Mouse (Mus musculus) spleen, adult 2 months (tissue): Measurements from ENCODE around the gene Rora.
A peak's percentile ranks its signal among the peaks of the same experiment; 100 is the strongest.

Experiments
- CTCF ChIP-seq: fragments of 200-500 bp; IDR thresholded peaks from 2 replicates; pipeline ENCODE4 v1.5.1; 2011; ENCODE audit warnings: mild to moderate bottlenecking, inconsistent platforms; ENCODE audit not compliant: insufficient read depth, insufficient read length, insufficient replicate concordance; ENCODE audit errors: extremely low read depth
- POLR2A ChIP-seq: fragments of 200-500 bp; IDR thresholded peaks from 2 replicates; pipeline ENCODE4 v1.6.1; 2011; ENCODE audit warnings: low read depth, low read length, inconsistent platforms

DNA sequence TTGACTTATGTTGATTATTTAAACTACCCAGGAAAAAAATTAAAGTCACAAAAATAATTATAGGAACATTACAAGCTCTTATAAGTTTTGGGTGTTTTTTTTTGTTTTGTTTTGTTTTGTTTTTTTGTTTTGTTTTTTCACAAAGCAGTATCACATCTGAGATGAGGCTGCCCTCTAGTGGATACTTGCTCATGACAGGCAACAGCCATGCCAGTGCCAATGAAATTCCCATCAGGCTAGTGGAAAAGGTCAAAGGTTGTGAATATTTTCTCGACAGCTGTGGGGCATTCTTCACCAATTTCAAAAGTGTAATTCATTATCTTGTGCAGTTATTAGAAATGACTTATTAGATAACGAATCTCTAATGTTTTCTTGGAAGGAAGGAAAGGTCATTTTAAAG is 642.8 kb downstream of the Rora start:
- TF ChIP-seq CTCF = peak; percentile 33; the same call in 1 of the 2 replicates
- TF ChIP-seq POLR2A = no peak
